Mouse (Mus musculus) frontal cortex, adult 2 months (tissue): ENCODE measurements around the gene Neto2. TPM values are rescaled to one million over a fixed set of nuclear protein-coding genes. Genes with fewer than 3 reads are reported as not detected.

Experiments
- DNase-seq, 2 experiments: peaks; one replicate each; pipeline ENCODE4 v3.0.0; 2022; ENCODE audit warnings: low spot score in 1 of 2; ENCODE audit errors: extremely low spot score in 1 of 2
- polyA plus RNA-seq: library from polyadenylated mRNA; depleted of rRNA; stranded (reverse); fragments of >200 nt; gene quantifications from 2 replicates; pipeline ENCODE4 v1.2.3, GENCODE M21; 2012; rRNA removed

The Neto2 gene
- polyA plus RNA-seq, 1 experiment: 31.2 TPM

- peak; percentile 11 to 88 for DNase-seq
Measured at GRCm38 (mm10) chr8:85603203-85603895, 97.4 kb downstream of the Neto2 start.

- DNase-seq: no peak
Measured at GRCm38 (mm10) chr8:85602737-85603136, 98.0 kb downstream of the Neto2 start.

DNA sequence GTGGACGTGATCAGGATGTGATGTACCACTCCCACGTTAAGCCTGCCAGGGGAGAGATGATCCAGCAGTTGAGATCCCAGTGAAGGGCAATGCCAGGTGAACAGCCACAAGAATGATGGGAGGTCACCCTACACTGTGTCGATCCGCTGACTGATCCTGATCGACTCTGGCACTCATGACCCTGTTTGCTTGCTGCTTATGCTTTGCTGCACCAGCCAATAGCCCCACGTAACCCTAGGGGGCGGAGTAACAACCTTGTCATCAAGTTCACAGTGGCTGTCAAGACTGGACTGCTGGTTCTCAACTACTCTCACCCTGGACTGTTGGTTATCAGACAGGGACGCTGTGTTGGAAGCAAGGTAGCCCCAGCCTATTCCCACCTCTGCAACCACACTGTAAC is 99.0 kb downstream of the Neto2 start:
- DNase-seq: no peak

DNA sequence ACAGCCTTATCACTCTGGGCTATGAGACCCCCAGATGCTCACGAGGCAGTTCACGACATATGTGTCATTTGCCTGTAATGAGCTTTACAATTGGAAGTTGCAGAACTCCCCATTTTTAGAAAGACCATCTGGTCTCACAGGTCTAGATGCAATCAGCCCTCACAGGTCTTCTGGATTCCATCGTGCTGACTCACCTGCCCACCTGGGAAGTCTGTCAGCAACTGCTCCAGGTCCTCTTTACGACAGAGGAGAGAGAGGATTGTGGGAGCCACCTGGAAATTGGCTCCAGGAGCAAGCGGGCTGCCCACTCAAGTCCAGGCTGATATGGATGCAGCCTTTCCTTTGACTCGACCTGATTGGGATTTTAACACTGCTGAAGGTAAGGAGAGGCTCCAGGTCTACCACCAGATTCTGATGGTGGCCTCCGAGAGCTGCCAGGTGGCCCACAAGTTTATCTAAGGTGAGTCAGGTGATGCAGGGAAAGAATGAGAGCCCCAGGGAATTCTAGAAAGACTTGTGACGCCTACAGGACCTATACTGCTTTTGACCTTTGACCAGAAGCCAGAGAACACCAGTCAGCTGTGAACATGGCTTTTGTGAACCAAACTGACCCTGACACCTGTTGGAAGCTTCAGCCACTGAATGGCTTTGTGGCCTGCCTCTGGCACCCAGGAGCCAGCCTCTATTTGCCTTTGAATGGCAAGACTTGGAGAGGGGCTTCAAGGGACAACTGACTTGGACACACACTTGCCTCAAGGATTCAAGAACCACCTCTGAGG is 103.1 kb downstream of the Neto2 start:
- DNase-seq: no peak

- no peak for DNase-seq
Measured at GRCm38 (mm10) chr8:85595391-85595790, 105.3 kb downstream of the Neto2 start.

DNA sequence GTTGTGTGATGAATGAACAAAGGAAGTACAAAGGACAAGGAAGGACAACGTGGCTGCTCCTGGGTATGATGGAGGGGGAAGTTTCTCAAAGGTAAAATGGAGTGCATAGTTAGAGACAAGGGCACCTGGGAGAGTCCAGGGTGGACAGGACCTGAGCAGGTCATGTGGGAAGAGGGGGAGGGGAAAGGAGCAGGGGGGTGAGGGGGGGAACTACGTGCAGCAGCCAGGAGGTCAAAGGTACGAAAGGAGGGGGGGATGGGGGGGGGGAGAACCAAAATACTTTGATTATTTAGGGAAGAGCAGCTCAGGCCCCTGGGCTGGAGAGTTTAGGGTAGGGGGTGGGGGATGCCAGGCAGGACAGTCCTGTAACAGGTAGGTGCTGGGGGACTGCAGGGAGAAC is 105.7 kb downstream of the Neto2 start:
- no peak for DNase-seq

GRCm38 (mm10) chr8:85593324-85593723 is 107.4 kb downstream of the Neto2 start:
- no peak for DNase-seq

DNA sequence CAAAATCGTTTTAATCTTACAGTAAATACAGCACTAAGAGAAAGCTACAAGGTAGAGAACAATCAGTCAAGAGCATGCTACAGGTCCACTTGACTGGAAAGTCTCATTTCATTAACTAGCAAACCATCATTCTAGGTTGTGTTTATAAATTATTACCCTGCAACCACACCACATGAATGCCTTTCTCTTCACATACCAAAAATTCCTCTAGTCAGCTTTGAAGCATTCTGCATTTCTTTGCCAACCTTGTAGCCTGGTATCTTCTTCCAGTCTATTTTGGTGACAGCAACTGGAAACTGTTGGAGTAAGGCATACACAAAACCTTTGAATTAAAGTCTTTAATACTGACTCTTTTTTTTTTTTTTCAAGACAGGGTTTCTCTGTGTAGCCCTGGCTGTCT is 109.2 kb downstream of the Neto2 start:
- DNase-seq: no peak

GRCm38 (mm10) chr8:85590258-85590657 is 110.5 kb downstream of the Neto2 start:
- no peak for DNase-seq

DNA sequence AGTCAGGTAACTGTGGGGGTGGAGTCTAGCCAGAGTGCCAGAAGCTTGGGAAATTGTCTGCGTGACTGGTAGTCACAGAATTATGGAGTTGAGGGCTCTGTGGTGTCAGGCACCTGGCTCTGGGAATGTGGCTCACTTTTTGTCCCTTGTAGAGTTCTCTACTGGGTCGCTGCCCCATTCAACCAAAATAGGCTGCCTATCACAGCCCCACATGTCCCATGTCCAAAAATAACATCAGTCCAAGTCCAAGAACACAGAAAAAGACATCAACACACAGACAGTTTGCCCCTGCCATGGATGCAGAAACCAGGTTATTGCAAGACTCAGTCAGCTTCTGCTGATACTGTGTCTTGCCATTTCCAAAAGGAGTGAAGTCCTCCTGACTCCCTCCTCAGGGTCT is 112.1 kb downstream of the Neto2 start:
- DNase-seq: no peak

Other genes starting within 250 kb of the Neto2 start
- 52.6 and 52.9 TPM in 2 replicates for gene Gpt2, start 208.3 kb downstream of the Neto2 start, polyA plus RNA-seq
- 110 and 128 TPM in 2 replicates for gene Dnaja2, start 145.6 kb downstream of the Neto2 start, polyA plus RNA-seq
- 83.3 and 86.7 TPM in 2 replicates for gene Itfg1, start 140.0 kb upstream of the Neto2 start, polyA plus RNA-seq
- 27.8 and 31.5 TPM in 2 replicates for gene Phkb, start 140.0 kb upstream of the Neto2 start, polyA plus RNA-seq